Mouse (Mus musculus): ENCODE results near the gene Chn2. TPM values are rescaled to one million over a fixed set of nuclear protein-coding genes. Genes with fewer than 3 reads are reported as not detected.

Chn2 gene
- polyA plus RNA-seq, 1 experiment from 2014 or later = 9.8 TPM

- Histone ChIP-seq H3K9ac (ENCODE audit: low read length) (no peak overlapping the region), H3K4me1 (ENCODE audit: control insufficient read depth, insufficient read depth, low read length) (peaks cover 37% of the 10 kb centered on the region), H3K27me3 (ENCODE audit: control insufficient read depth, insufficient read depth, low read length) (no peaks in the 10 kb centered on the region), H3K36me3 (ENCODE audit: control insufficient read depth, insufficient read depth, low read length) (no peaks in the 10 kb centered on the region), H3K9me3 (ENCODE audit: control insufficient read depth, low read length) (no peaks in the 10 kb centered on the region), H3K4me2 (ENCODE audit: low read depth, severe bottlenecking) (no peak overlapping the region), H3K4me3 (ENCODE audit: low read depth, low read length) (no peak overlapping the region), H3K27ac (replicated peaks; ENCODE audit: low read depth, low read length) (no peak overlapping the region)
- 40% methylated on average over 17 of the region's 17 CpGs for WGBS
- ATAC-seq (ENCODE audit: insufficient number of reproducible peaks, low FRiP score, low TSS enrichment, low read depth) (no peak), DNase-seq (ENCODE audit: low spot score) (no peak)
Observed at GRCm38 (mm10) chr6:54251401-54252191, 212.2 kb downstream of the Chn2 start.

GRCm38 (mm10) chr6:54253206-54253605 is 213.9 kb downstream of the Chn2 start:
- peak; percentile 63 for DNase-seq (ENCODE audit: low spot score)
- H3K9ac ChIP-seq (ENCODE audit: low read length) = no peak overlapping the region

GRCm38 (mm10) chr6:54253881-54254280 is 214.5 kb downstream of the Chn2 start:
- no peaks in the 10 kb centered on the region for H3K36me3 ChIP-seq (ENCODE audit: control insufficient read depth, insufficient read depth, low read length)
- 71% methylated on average over 7 of the region's 7 CpGs for WGBS
- no peak overlapping the region for H3K27ac ChIP-seq (replicated peaks; ENCODE audit: low read depth, low read length)
- peaks cover 32% of the 10 kb centered on the region for H3K4me1 ChIP-seq (ENCODE audit: control insufficient read depth, insufficient read depth, low read length)
- ATAC-seq (ENCODE audit: insufficient number of reproducible peaks, low FRiP score, low TSS enrichment, low read depth) (0 out of 2 replicates have a peak, but pooled peaks have one; percentile 33), DNase-seq (ENCODE audit: low spot score) (no peak)
- no peak overlapping the region for H3K4me2 ChIP-seq (ENCODE audit: low read depth, severe bottlenecking)
- no peaks in the 10 kb centered on the region for H3K9me3 ChIP-seq (ENCODE audit: control insufficient read depth, low read length)
- no peak overlapping the region for H3K4me3 ChIP-seq (ENCODE audit: low read depth, low read length)
- no peaks in the 10 kb centered on the region for H3K27me3 ChIP-seq (ENCODE audit: control insufficient read depth, insufficient read depth, low read length)
- no peak overlapping the region for H3K9ac ChIP-seq (ENCODE audit: low read length)

More at GRCm38 (mm10) chr6:54253206-54253605, 213.9 kb downstream of the Chn2 start:
- Histone ChIP-seq H3K4me2 (ENCODE audit: low read depth, severe bottlenecking) (no peak overlapping the region), H3K4me1 (ENCODE audit: control insufficient read depth, insufficient read depth, low read length) (peaks cover 37% of the 10 kb centered on the region), H3K4me3 (ENCODE audit: low read depth, low read length) (no peak overlapping the region), H3K9me3 (ENCODE audit: control insufficient read depth, low read length) (no peaks in the 10 kb centered on the region), H3K27ac (replicated peaks; ENCODE audit: low read depth, low read length) (no peak overlapping the region), H3K36me3 (ENCODE audit: control insufficient read depth, insufficient read depth, low read length) (no peaks in the 10 kb centered on the region), H3K27me3 (ENCODE audit: control insufficient read depth, insufficient read depth, low read length) (no peaks in the 10 kb centered on the region)
- 69% methylated on average over 5 of the region's 5 CpGs for WGBS
- ATAC-seq (ENCODE audit: insufficient number of reproducible peaks, low FRiP score, low TSS enrichment, low read depth) = no peak

GRCm38 (mm10) chr6:54254759-54255158 is 215.4 kb downstream of the Chn2 start:
- Histone ChIP-seq H3K27ac (replicated peaks; ENCODE audit: low read depth, low read length) (no peak overlapping the region), H3K4me1 (ENCODE audit: control insufficient read depth, insufficient read depth, low read length) (peaks cover 26% of the 10 kb centered on the region), H3K4me2 (ENCODE audit: low read depth, severe bottlenecking) (no peak overlapping the region), H3K9me3 (ENCODE audit: control insufficient read depth, low read length) (no peaks in the 10 kb centered on the region), H3K36me3 (ENCODE audit: control insufficient read depth, insufficient read depth, low read length) (no peaks in the 10 kb centered on the region), H3K27me3 (ENCODE audit: control insufficient read depth, insufficient read depth, low read length) (no peaks in the 10 kb centered on the region), H3K4me3 (ENCODE audit: low read depth, low read length) (no peak overlapping the region), H3K9ac (ENCODE audit: low read length) (no peak overlapping the region)
- DNase-seq (ENCODE audit: low spot score) (peak; percentile 48), ATAC-seq (ENCODE audit: insufficient number of reproducible peaks, low FRiP score, low TSS enrichment, low read depth) (no peak)
- WGBS = 75% methylated on average over 6 of the region's 6 CpGs

GRCm38 (mm10) chr6:54255321-54255720 is 216.0 kb downstream of the Chn2 start:
- Histone ChIP-seq H3K4me2 (ENCODE audit: low read depth, severe bottlenecking) (no peak overlapping the region), H3K4me3 (ENCODE audit: low read depth, low read length) (no peak overlapping the region), H3K27ac (replicated peaks; ENCODE audit: low read depth, low read length) (no peak overlapping the region), H3K27me3 (ENCODE audit: control insufficient read depth, insufficient read depth, low read length) (no peaks in the 10 kb centered on the region), H3K9ac (ENCODE audit: low read length) (no peak overlapping the region), H3K4me1 (ENCODE audit: control insufficient read depth, insufficient read depth, low read length) (peaks cover 21% of the 10 kb centered on the region), H3K36me3 (ENCODE audit: control insufficient read depth, insufficient read depth, low read length) (no peaks in the 10 kb centered on the region), H3K9me3 (ENCODE audit: control insufficient read depth, low read length) (no peaks in the 10 kb centered on the region)
- no peak for ATAC-seq (ENCODE audit: insufficient number of reproducible peaks, low FRiP score, low TSS enrichment, low read depth)
- 40% methylated on average over 11 of the region's 11 CpGs for WGBS
- no peak for DNase-seq (ENCODE audit: low spot score)

GRCm38 (mm10) chr6:54256397-54256796 is 217.0 kb downstream of the Chn2 start:
- Histone ChIP-seq H3K27me3 (ENCODE audit: control insufficient read depth, insufficient read depth, low read length) (no peaks in the 10 kb centered on the region), H3K27ac (replicated peaks; ENCODE audit: low read depth, low read length) (no peak overlapping the region), H3K9ac (ENCODE audit: low read length) (no peak overlapping the region), H3K4me1 (ENCODE audit: control insufficient read depth, insufficient read depth, low read length) (peaks cover 19% of the 10 kb centered on the region), H3K36me3 (ENCODE audit: control insufficient read depth, insufficient read depth, low read length) (no peaks in the 10 kb centered on the region), H3K4me3 (ENCODE audit: low read depth, low read length) (no peak overlapping the region), H3K9me3 (ENCODE audit: control insufficient read depth, low read length) (no peaks in the 10 kb centered on the region), H3K4me2 (ENCODE audit: low read depth, severe bottlenecking) (no peak overlapping the region)
- no peak for ATAC-seq (ENCODE audit: insufficient number of reproducible peaks, low FRiP score, low TSS enrichment, low read depth)
- WGBS = 85% methylated on average over 10 of the region's 10 CpGs
- DNase-seq (ENCODE audit: low spot score) = no peak

- no peak overlapping the region for H3K27ac ChIP-seq (replicated peaks; ENCODE audit: low read depth, low read length)
- H3K36me3 ChIP-seq (ENCODE audit: control insufficient read depth, insufficient read depth, low read length) = no peaks in the 10 kb centered on the region
- 91% methylated on average over 3 of the region's 3 CpGs for WGBS
- H3K9ac ChIP-seq (ENCODE audit: low read length) = no peak overlapping the region
- H3K27me3 ChIP-seq (ENCODE audit: control insufficient read depth, insufficient read depth, low read length) = no peaks in the 10 kb centered on the region
- H3K9me3 ChIP-seq (ENCODE audit: control insufficient read depth, low read length) = no peaks in the 10 kb centered on the region
- ATAC-seq (ENCODE audit: insufficient number of reproducible peaks, low FRiP score, low TSS enrichment, low read depth) (no peak), DNase-seq (ENCODE audit: low spot score) (no peak)
- H3K4me3 ChIP-seq (ENCODE audit: low read depth, low read length) = no peak overlapping the region
- H3K4me2 ChIP-seq (ENCODE audit: low read depth, severe bottlenecking) = no peak overlapping the region
- peaks cover 14% of the 10 kb centered on the region for H3K4me1 ChIP-seq (ENCODE audit: control insufficient read depth, insufficient read depth, low read length)
Observed at GRCm38 (mm10) chr6:54257552-54257951, 218.2 kb downstream of the Chn2 start.

- Histone ChIP-seq H3K27ac (replicated peaks; ENCODE audit: low read depth, low read length) (no peak overlapping the region), H3K27me3 (ENCODE audit: control insufficient read depth, insufficient read depth, low read length) (no peaks in the 10 kb centered on the region), H3K9ac (ENCODE audit: low read length) (no peak overlapping the region), H3K4me2 (ENCODE audit: low read depth, severe bottlenecking) (no peak overlapping the region), H3K4me3 (ENCODE audit: low read depth, low read length) (no peak overlapping the region), H3K36me3 (ENCODE audit: control insufficient read depth, insufficient read depth, low read length) (no peaks in the 10 kb centered on the region), H3K9me3 (ENCODE audit: control insufficient read depth, low read length) (no peaks in the 10 kb centered on the region), H3K4me1 (ENCODE audit: control insufficient read depth, insufficient read depth, low read length) (peaks cover 13% of the 10 kb centered on the region)
- 83% methylated on average over 5 of the region's 5 CpGs for WGBS
- no peak for DNase-seq (ENCODE audit: low spot score)
- no peak for ATAC-seq (ENCODE audit: insufficient number of reproducible peaks, low FRiP score, low TSS enrichment, low read depth)
Observed at GRCm38 (mm10) chr6:54258462-54258861, 219.1 kb downstream of the Chn2 start.

Measured in limb, embryonic 11.5 days (tissue).